Mouse (Mus musculus) regulatory T cell (primary cell): ENCODE results near the gene Ankrd12.

Source experiments
- in situ Hi-C: fragments of 300-600 bp; cut with MboI, MseI; formaldehyde crosslinking; loops from one replicate; pipeline ENCODE4 v1.15.1; 2025; ENCODE audit warnings: high pct_unique_total_duplicates

Gene Ankrd12

DNA sequence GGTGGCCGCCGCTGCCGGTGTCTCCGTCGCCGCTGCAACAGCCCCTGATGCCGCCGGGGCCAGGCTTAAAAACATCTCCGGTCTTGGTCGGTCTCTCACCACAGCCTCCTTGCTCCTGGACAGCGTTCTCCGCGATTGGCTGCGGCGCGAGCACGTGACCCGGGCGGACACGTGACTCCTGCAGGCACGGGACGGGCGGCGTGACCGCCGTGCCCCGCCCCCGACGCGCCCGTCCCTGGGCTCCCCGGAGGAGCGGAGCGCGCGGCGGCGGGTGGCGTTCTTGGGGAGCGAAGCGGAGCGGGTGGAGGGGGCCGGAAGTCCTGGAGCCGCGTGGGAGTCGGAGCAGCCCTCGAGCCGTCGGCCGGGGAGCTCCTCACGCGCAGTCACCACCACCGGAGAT, at the start of gene Ankrd12:
TSS of gene Ankrd12 (minus strand) at position 156 of the 400 bp plus-strand sequence.
- in situ Hi-C loops, result no loop called here

DNA sequence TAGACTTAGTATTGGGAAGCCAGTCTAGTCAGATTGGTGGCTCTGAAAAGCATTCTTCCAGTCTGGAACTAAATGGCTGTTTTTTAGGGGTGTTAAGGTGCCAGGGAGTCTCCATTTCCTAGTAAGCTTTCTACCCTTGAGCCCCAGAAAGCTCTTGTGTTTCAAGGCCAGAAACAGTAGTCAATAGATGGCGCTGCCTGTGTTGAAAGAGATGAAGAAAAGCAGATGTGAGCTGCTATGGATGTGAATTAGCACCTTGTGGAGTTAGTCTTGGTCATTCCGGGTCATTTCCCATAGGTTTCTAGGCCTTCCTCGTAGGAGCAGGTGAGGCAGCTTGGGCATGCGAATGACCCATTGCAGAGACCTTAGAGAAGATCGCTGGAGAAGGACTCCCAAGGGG, 48.3 kb upstream of the Ankrd12 start:
- in situ Hi-C loops, result no loop called here

DNA sequence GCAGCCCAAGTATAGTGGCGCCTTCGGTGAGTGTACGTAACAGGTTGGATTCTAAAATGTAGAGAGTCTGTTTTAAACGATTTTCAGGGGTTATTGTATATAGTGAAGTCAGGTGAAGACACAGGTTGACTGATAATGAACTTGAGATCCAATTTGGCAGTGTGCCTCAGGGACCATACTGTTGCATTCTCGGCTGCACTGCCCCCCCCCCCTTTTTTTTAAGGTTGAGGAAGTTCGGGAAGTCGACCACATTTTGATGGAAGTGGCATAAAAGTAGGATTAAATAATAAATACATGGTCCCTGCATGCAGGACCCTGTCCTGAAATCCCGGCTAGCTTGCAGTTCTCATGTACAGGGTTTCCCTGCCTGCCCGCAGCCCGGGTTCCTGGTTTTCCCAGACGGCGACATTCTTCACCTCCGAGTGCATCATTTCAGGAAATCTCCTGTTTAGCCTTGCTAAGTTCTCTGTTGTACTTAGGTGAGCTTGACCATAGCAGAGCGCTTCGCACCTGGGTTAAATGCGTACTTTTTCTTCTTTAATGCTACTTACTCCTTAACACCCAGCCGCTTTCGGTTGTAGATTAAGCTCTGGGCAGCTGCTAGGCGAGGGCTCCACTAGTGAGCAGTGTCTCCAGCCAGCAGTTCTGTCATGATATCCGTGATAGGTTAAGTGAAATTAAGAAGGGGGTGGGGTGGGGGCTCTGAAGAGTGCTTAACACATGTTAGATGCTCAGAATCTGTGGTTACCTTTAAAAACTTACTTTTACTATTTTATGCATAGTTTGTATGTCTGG, 47.1 kb upstream of the Ankrd12 start:
- in situ Hi-C loops, result no loop called here

DNA sequence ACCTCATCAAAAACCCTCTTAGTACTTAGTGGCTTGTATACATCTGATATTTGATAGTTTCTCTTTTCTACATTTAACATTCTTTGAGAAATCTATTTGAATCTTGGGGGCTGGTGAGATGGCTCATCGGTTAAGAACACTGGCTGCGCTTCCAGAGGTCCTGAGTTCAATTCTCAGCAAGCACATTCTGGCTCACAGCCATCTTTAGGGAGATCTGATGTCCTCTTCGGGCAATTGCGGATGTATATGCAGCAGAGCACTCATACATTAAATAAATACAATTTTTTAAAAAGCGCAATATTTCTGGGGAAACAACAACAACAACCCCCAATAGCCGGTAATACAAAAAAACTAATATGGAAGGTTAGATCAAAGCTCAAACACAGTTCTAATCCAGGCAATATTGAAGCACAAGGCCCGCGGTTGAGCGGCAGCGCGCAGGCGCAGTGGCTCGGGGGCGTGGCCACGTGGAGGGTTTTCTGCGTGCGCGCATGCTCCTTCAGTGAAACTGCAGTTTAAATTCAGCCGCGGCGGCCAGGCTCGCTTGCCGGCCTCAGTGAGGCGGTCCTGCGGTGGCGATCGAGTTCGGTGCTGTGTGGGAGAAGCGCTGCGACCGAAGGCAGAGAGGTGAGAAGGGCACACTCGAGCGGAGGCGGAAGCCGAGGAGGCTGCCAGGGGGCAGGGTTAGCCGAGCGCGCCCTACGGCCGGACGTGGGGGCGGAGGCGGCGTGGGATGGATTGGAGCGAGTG, 46.4 kb upstream of the Ankrd12 start, which contains the start of gene Ddx11:
TSS of gene Ddx11 (plus strand) at position 455 of the 750 bp plus-strand sequence.
- in situ Hi-C loops, result no loop called here

DNA sequence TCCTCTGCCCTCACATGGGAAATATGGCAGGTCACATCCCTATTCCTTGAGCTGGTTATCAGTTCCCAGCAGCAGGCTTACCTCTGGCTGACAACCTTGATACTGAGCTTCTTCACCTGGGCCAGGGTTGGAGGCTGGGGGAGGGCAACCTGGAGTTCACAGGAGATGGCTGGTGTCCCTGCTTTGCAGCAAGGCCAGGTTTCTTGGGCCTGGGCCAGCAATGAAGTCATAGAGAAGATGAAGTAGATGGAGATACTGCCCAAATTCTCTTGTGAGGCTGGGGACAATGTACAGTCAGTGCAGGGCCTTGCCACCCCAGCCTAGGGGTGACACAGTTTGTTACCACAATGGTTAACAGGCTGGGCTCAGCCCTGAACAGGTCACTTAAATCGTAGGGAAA, 43.8 kb upstream of the Ankrd12 start:
- in situ Hi-C loops, result no loop called here

DNA sequence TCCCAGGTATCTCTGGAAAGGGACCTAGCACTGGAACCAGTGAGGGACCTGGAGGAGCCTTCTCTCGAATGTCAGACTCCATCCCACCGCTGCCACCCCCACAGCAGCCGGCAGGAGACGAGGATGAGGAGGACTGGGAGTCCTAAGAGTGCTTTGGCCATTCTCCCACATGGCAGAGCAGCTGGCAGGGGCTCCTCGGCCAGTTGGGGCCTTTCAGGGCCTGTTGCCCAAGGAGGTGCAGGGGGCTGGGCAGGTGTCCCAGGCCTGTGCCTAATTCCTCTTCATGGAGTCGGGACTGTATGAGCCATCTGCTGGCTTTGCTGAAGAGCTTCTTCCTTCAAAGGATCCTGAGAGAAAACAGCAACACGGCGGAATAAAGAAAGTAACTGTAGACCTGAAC, 42.1 kb upstream of the Ankrd12 start:
- in situ Hi-C loops, result loop anchor here (10.0 kb wide), 1 partner anchor 514 kb away; no protein-coding TSS in a partner anchor

DNA sequence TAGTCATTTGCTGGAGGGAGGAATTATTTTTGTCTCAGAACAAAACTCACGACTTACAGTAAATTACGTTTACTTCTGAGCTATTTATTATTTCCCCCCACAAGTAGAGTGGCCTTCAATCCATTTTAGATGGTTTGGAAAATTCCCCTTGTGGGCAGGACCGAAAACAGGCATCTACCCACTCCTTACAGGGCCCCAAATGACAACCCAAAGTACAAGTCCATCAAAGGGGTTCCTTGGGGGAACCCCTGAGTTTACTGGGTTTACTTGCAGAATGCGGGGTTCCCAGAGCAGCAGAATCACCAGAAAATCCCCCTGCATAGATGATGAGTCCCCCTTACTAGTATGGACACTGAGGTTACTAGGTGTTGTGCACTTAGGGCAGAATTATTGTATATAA, 35.3 kb upstream of the Ankrd12 start:
- in situ Hi-C loops, result loop anchor here (10.0 kb wide), 1 partner anchor 507 kb away; no protein-coding TSS in a partner anchor

DNA sequence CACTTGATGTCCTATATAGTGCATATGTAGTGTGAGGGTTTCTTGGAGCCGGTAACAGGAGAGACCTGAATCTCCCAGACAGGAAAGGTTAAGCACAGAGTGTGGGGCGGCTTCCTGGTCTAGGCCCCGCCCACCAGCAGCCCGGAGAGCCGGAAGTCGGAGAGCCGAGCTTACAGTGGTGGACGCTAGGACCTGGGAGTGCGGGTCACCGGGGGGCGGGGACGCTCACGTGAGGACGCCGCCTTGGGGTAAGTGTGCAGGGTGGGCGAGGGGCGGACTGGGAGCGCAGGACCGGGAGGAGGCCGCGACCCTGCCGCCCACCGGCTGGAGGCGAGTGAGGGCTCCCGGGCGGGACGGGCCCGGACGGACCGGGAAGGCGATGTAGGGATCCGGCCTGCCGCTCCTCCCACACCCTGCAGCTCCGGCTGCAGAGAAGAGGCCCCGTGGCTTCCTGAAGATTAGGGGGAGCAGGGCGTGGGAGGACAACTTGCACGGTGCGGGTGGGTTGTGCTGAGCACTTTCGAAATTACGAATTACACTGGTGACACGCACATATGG, 34.6 kb upstream of the Ankrd12 start, which contains the start of gene Washc1:
TSS of gene Washc1 (plus strand) at position 144 of the 558 bp plus-strand sequence.
- in situ Hi-C loops, result loop anchor here (10.0 kb wide), 1 partner anchor 507 kb away; no protein-coding TSS in a partner anchor

DNA sequence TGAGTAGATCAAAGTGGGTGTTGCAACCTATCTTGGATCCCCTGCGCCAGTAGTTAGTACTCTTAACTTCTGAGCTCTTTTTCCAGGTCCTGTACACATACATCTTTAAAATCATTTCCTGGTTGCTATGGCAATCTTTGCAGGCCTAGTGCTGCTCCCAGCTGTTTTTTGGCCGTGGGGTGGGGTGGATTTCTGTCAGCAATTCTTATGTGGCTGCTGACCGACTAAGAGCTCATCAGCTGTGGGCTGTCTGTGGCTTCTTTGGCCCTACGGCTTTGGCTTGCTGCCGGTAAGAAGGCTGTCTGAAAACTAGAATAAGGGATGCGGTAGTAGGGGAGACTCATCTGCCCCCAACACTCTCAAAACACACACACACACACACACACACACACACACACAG, 33.9 kb upstream of the Ankrd12 start:
- in situ Hi-C loops, result loop anchor here (10.0 kb wide), 1 partner anchor 506 kb away; no protein-coding TSS in a partner anchor

DNA sequence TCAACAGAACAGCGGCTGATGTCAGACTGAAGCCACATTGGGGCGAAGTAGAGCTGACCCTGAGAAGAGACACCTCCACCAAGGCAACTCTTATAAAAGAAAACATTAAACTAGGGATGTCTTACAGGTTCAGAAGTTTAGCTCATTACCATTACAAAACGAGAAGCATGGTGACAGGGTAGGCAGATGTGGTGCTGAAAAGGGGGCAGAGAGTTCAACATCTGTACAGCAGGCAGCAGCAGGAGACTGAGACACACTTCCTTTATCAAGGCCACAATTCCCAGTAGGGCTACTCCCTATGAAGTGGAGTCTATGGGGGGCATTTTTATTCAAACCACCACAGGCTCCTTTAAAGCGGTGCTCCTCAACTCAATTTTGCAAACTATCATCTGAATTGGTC, 31.3 kb upstream of the Ankrd12 start:
- in situ Hi-C loops, result loop anchor here (5.0 kb wide), 1 partner anchor 236 kb away; no protein-coding TSS in a partner anchor

DNA sequence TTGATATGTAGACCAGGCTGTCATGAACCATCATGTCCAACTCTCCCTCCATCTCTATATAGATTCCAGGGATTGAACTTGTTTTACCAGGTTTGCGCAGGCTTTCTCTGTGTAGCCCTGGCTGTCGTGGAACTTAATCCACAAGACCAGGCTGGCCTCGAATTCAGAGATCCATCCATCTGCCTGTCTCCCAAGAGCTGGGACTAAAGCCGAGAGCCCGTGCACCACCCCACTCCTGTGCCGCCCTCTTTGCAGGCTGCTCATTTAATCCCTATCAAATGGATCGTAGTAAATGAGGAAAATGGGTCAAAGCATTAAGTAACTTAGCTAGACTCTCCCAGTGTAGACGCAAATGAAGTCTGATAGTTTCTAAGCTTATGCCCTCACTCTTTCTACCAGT, 30.6 kb upstream of the Ankrd12 start:
- in situ Hi-C loops, result loop anchor here (5.0 kb wide), 1 partner anchor 235 kb away; no protein-coding TSS in a partner anchor

DNA sequence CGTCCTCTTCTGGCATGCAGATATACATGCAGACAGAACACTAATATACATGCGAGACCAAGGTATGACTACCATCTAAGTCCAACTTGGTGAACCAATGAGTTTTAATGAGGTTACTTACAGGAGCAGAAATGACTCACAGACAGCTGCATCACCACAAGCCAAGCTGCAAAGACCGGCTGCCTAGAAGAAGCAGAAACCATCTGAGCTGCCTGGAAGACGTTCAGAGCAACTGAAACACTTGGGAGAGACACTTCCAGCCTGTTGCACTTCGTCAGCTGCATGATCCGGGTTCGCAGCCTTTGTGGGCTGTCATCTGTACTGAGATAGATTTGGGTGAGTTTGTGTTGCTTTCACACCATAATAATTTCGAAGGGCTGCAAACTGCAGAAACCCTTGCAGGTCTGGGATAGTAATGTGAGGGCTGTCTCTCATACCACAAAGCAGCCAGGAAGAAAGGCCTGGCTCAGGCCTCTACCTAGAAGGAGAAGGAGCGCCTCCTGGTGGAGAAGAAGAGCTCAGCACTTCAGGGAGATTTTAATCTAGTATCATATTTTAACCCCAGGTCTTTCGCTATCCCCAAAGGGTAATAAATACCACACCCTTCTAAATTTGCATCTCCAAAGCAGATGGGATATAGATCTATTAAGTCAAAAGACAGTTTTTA, 29.8 kb upstream of the Ankrd12 start:
- in situ Hi-C loops, result loop anchor here (5.0 kb wide), 1 partner anchor 234 kb away; no protein-coding TSS in a partner anchor

DNA sequence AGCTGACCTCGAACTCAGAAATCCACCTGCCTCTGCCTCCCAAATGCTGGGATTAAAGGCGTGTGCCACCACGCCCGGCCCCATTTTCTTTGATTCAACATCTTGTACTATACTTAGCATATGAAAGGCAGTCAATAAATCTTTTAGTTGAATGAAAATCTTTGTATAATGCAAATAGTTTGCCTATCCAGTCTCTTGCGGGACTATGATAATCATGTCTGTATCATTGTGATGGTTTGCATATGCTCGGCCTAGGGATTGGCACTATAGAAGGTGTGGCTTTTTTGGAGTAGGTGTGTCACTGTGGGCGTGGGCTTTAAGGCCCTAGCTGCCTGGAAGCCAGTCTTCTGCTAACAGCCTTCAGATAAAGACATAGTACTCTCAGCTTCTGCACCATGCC, 27.2 kb upstream of the Ankrd12 start:
- in situ Hi-C loops, result no loop called here

DNA sequence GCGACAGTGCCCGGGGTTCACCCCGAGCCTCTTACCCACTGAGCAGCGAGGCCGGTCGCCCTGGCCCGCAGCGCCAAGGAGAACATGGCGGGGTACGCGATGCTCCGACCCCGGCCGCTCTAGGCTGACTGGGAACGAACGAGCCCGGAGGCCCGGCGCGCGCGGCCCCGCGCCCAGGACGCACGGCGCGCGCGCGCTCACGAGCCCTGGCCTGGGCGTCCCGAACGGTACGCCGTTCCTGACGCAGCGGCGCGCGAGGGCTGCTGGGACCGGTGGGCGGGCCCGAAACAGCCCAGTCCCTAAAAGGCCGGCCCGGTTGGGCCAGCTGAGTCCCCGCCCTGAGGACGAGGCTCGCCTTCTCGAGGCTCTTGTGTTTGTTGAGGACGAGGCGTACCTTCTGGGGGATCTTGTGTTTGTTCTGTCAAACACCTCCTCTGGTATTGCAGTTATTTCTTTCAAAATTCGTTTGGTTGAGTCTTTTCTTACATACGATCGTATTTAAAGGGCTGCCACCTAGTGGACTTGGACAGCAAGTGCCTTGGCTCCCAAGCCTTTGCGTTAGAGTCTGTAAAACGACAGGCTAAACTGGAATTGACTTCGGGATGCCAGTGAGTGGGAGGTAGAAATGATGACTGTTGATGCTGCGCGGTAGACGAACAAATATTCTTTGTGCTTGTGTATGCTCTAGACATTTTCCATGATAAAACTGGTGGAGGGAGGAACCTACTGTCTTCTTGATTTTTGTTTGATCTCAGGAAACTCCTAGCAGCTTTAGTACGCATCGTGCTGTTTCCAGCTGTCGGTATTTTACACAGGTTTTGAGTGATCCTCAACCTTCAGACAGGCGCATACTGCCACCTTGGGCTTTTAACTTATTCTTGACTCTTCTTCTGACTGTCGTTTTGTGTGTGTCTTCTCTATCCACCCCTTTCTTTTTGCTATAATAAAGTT, 24.8 kb upstream of the Ankrd12 start, which contains the start of gene Ndufv2:
TSS of gene Ndufv2 (minus strand) at position 180 of the 951 bp plus-strand sequence.
- in situ Hi-C loops, result no loop called here

DNA sequence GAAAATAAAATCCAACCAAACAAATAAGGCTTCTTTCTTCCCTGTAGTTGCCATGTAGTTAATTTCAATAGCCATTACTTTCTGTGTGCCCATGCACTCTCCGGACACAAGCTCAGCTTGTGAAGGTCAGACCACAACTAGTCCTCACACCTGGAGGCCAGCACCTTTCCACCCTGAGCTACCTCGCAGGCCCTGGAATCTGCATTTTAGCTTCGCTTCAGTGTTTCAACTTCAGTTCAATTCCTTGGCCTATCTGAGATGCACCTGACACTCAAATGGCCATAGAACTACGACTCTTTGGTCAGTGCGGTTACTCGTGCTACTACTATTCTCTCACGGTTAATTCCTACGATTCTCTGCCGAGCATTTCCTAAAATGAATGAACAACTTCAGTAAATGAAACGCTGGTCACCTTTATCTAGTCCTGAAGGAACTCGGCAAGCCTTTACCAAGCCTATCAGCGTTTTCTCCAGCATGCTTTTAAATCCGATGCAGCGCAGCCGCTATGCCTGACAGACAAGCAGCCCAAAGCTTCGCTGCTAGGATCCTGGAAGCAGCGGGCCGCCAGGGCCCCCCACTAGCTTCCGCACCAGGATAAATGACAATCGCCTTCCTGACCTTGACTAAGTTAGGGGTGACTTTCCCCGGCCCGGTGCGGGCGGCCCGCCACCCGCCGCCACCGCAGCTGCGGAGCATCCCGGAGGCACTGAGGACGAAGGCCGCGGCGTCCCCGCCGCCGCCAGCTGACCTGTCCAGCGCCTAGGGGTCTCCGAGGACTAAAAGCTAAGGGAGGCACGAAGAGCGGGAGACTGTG, 23.9 kb upstream of the Ankrd12 start:
- in situ Hi-C loops, result no loop called here

DNA sequence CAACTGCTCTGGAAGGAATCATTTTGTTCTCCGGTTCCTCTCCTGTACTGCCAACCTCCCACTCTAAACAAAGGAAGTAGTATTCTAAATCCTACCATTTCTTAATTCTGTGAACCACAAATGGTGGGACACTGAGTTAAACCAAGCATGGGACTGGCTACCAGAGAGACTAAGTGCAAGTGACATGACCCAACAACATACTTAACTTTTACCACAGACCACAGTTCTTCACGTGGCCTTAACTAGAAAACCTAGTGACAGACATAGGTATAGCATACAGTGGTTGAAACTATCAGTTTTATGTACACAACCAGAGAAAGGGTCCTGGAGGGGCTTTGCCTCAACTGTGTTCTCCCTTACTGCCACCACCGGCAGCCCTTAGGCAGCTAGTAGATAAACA, 15.8 kb upstream of the Ankrd12 start:
- in situ Hi-C loops, result no loop called here

DNA sequence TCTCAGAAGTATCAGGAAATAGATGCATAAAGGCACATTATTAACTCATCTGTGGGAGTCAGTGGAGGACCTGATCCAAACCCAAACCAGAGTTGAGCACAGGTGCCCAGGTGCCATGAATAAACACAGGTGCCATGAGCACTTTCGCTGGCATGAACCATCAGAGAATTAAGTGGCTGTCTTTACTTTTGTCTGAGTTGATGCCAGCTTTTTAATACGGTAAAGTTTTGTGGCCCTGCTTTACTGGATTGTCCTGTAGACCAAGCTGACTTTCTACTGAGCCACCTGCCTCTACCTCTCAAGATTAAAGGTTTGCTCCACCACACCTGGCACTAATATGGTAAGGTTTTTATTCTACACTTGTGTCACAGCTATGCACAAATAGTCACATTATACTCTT, 15.2 kb upstream of the Ankrd12 start:
- in situ Hi-C loops, result no loop called here

DNA sequence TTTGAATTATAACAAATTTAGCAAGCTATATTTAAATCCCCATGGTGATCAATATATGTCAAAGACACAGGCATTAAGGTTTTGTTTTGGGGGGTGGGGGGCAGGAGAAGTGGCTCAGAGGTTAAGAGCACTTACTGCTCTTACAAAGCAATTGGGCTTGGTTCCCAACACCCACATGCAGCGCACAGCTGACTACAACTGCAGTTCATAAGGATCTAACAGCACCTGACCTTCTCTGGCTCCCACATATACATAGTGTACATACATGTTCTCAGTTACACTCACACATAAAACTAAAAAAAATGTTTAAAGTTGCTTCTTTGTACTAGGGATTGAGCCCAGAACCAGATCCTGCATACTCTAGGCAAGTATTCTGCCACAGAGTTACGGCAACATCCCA, 14.5 kb upstream of the Ankrd12 start:
- in situ Hi-C loops, result no loop called here

DNA sequence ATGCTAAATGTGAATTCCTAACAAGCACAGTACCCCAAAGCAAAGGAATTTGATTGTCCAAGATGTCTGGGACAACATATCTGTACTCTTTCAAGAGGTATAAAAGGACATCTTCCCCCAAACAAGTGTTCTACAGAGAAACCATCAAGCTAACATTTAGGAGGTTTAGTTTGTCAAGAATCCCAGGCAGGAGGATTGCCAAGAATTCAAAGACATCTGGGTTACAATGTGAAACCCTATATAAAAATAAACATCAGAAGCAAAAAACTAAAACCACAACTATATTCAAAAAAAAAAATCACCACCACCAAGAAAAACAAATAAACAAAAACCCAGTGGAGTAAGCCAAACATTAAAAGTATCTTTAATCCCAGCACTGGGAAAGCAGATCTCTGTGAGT, 13.4 kb upstream of the Ankrd12 start:
- in situ Hi-C loops, result no loop called here
